Mouse (Mus musculus): ENCODE data around the gene Cpa2. TPM values are rescaled to one million over a fixed set of nuclear protein-coding genes. Genes with fewer than 3 reads are reported as not detected.

Gene Cpa2
- polyA plus RNA-seq, 1 experiment from 2014 or later: 8.4 TPM

GRCm38 (mm10) chr6:30526586-30527515 is 14.5 kb upstream of the Cpa2 start:
- DNase-seq (ENCODE audit: low spot score) (peak; percentile 50), ATAC-seq (ENCODE audit: low FRiP score) (peak; percentile 65; the same call in 1 of the 2 replicates)
- 11% methylated on average over 19 of the region's 19 CpGs for WGBS
- no peak overlapping the region for H3K4me3 ChIP-seq (replicated peaks; ENCODE audit: low read length)
- peak overlapping the region; percentile 12; the same call in 1 of the 2 replicates for H3K9ac ChIP-seq
- H3K27me3 ChIP-seq (ENCODE audit: control insufficient read depth, insufficient read depth, low read length): no peaks in the 10 kb centered on the region
- H3K4me1 ChIP-seq (replicated peaks; ENCODE audit: control insufficient read depth, insufficient read depth, low read length): peaks cover 11% of the 10 kb centered on the region; the same call in 1 of the 2 replicates
- H3K9me3 ChIP-seq (ENCODE audit: control insufficient read depth, low read length): no peaks in the 10 kb centered on the region
- peak overlapping the region; percentile 71 for H3K27ac ChIP-seq
- H3K4me2 ChIP-seq (replicated peaks): peak overlapping the region; percentile 43
- no peaks in the 10 kb centered on the region for H3K36me3 ChIP-seq (replicated peaks; ENCODE audit: control insufficient read depth, insufficient read depth)

- H3K27ac ChIP-seq: no peak overlapping the region
- no peak overlapping the region for H3K9ac ChIP-seq
- peaks cover 11% of the 10 kb centered on the region; the same call in 1 of the 2 replicates for H3K4me1 ChIP-seq (replicated peaks; ENCODE audit: control insufficient read depth, insufficient read depth, low read length)
- H3K4me3 ChIP-seq (replicated peaks; ENCODE audit: low read length): no peak overlapping the region
- no peaks in the 10 kb centered on the region for H3K36me3 ChIP-seq (replicated peaks; ENCODE audit: control insufficient read depth, insufficient read depth)
- DNase-seq (ENCODE audit: low spot score) (no peak), ATAC-seq (ENCODE audit: low FRiP score) (no peak)
- no peaks in the 10 kb centered on the region for H3K27me3 ChIP-seq (ENCODE audit: control insufficient read depth, insufficient read depth, low read length)
- H3K4me2 ChIP-seq (replicated peaks): no peak overlapping the region
- no peaks in the 10 kb centered on the region for H3K9me3 ChIP-seq (ENCODE audit: control insufficient read depth, low read length)
- WGBS: 76% methylated on average over 6 of the region's 6 CpGs
Measured at GRCm38 (mm10) chr6:30528800-30529199, 12.6 kb upstream of the Cpa2 start.

GRCm38 (mm10) chr6:30535340-30535739 is 6.0 kb upstream of the Cpa2 start:
- Histone ChIP-seq H3K36me3 (replicated peaks; ENCODE audit: control insufficient read depth, insufficient read depth) (no peaks in the 10 kb centered on the region), H3K4me1 (replicated peaks; ENCODE audit: control insufficient read depth, insufficient read depth, low read length) (no peaks in the 10 kb centered on the region), H3K27me3 (ENCODE audit: control insufficient read depth, insufficient read depth, low read length) (no peaks in the 10 kb centered on the region), H3K27ac (no peak overlapping the region), H3K4me3 (replicated peaks; ENCODE audit: low read length) (no peak overlapping the region), H3K4me2 (replicated peaks) (no peak overlapping the region), H3K9me3 (ENCODE audit: control insufficient read depth, low read length) (no peaks in the 10 kb centered on the region), H3K9ac (no peak overlapping the region)
- WGBS: 45% methylated on average over 3 of the region's 3 CpGs
- ATAC-seq (ENCODE audit: low FRiP score) (no peak), DNase-seq (ENCODE audit: low spot score) (no peak)

- Histone ChIP-seq H3K36me3 (replicated peaks; ENCODE audit: control insufficient read depth, insufficient read depth) (no peaks in the 10 kb centered on the region), H3K4me2 (replicated peaks) (no peak overlapping the region), H3K9ac (no peak overlapping the region), H3K27me3 (ENCODE audit: control insufficient read depth, insufficient read depth, low read length) (no peaks in the 10 kb centered on the region), H3K27ac (no peak overlapping the region), H3K4me1 (replicated peaks; ENCODE audit: control insufficient read depth, insufficient read depth, low read length) (no peaks in the 10 kb centered on the region), H3K4me3 (replicated peaks; ENCODE audit: low read length) (no peak overlapping the region), H3K9me3 (ENCODE audit: control insufficient read depth, low read length) (no peaks in the 10 kb centered on the region)
- DNase-seq (ENCODE audit: low spot score) (no peak), ATAC-seq (ENCODE audit: low FRiP score) (no peak)
- 69% methylated on average over 10 of the region's 10 CpGs for WGBS
Measured at GRCm38 (mm10) chr6:30538240-30538639, 3.1 kb upstream of the Cpa2 start.

- 85% methylated on average over 5 of the region's 5 CpGs for WGBS
- Histone ChIP-seq H3K9me3 (ENCODE audit: control insufficient read depth, low read length) (no peaks in the 10 kb centered on the region), H3K4me3 (replicated peaks; ENCODE audit: low read length) (no peak overlapping the region), H3K27me3 (ENCODE audit: control insufficient read depth, insufficient read depth, low read length) (no peaks in the 10 kb centered on the region), H3K4me1 (replicated peaks; ENCODE audit: control insufficient read depth, insufficient read depth, low read length) (no peaks in the 10 kb centered on the region), H3K4me2 (replicated peaks) (no peak overlapping the region), H3K27ac (no peak overlapping the region), H3K9ac (no peak overlapping the region), H3K36me3 (replicated peaks; ENCODE audit: control insufficient read depth, insufficient read depth) (no peaks in the 10 kb centered on the region)
- DNase-seq (ENCODE audit: low spot score) (no peak), ATAC-seq (ENCODE audit: low FRiP score) (no peak)
Measured at GRCm38 (mm10) chr6:30538800-30539199, 2.6 kb upstream of the Cpa2 start.

GRCm38 (mm10) chr6:30542277-30542676 is 895 bp downstream of the Cpa2 start:
- Histone ChIP-seq H3K9me3 (ENCODE audit: control insufficient read depth, low read length) (no peaks in the 10 kb centered on the region), H3K27ac (no peak overlapping the region), H3K27me3 (ENCODE audit: control insufficient read depth, insufficient read depth, low read length) (no peaks in the 10 kb centered on the region), H3K4me1 (replicated peaks; ENCODE audit: control insufficient read depth, insufficient read depth, low read length) (peaks cover 21% of the 10 kb centered on the region), H3K4me3 (replicated peaks; ENCODE audit: low read length) (no peak overlapping the region), H3K4me2 (replicated peaks) (no peak overlapping the region), H3K36me3 (replicated peaks; ENCODE audit: control insufficient read depth, insufficient read depth) (no peaks in the 10 kb centered on the region), H3K9ac (no peak overlapping the region)
- DNase-seq (ENCODE audit: low spot score) (no peak), ATAC-seq (ENCODE audit: low FRiP score) (no peak)
- WGBS: 83% methylated on average over 6 of the region's 6 CpGs

GRCm38 (mm10) chr6:30543077-30543476 is 1.7 kb downstream of the Cpa2 start:
- 53% methylated on average over 12 of the region's 12 CpGs for WGBS
- no peak overlapping the region for H3K27ac ChIP-seq
- no peak for DNase-seq (ENCODE audit: low spot score)

GRCm38 (mm10) chr6:30543851-30544250 is 2.5 kb downstream of the Cpa2 start:
- 46% methylated on average over 8 of the region's 8 CpGs for WGBS
- H3K36me3 ChIP-seq (replicated peaks; ENCODE audit: control insufficient read depth, insufficient read depth): no peaks in the 10 kb centered on the region
- DNase-seq (ENCODE audit: low spot score) (no peak), ATAC-seq (ENCODE audit: low FRiP score) (no peak)
- H3K9ac ChIP-seq: no peak overlapping the region
- H3K4me1 ChIP-seq (replicated peaks; ENCODE audit: control insufficient read depth, insufficient read depth, low read length): peaks cover 32% of the 10 kb centered on the region
- H3K9me3 ChIP-seq (ENCODE audit: control insufficient read depth, low read length): no peaks in the 10 kb centered on the region
- H3K4me3 ChIP-seq (replicated peaks; ENCODE audit: low read length): no peak overlapping the region
- H3K4me2 ChIP-seq (replicated peaks): no peak overlapping the region
- no peaks in the 10 kb centered on the region for H3K27me3 ChIP-seq (ENCODE audit: control insufficient read depth, insufficient read depth, low read length)
- H3K27ac ChIP-seq: no peak overlapping the region

More at GRCm38 (mm10) chr6:30543077-30543476, 1.7 kb downstream of the Cpa2 start:
- H3K27me3 ChIP-seq (ENCODE audit: control insufficient read depth, insufficient read depth, low read length): no peaks in the 10 kb centered on the region
- no peaks in the 10 kb centered on the region for H3K36me3 ChIP-seq (replicated peaks; ENCODE audit: control insufficient read depth, insufficient read depth)
- no peak overlapping the region for H3K4me2 ChIP-seq (replicated peaks)
- no peaks in the 10 kb centered on the region for H3K9me3 ChIP-seq (ENCODE audit: control insufficient read depth, low read length)
- H3K4me3 ChIP-seq (replicated peaks; ENCODE audit: low read length): no peak overlapping the region
- no peak overlapping the region for H3K9ac ChIP-seq
- H3K4me1 ChIP-seq (replicated peaks; ENCODE audit: control insufficient read depth, insufficient read depth, low read length): peaks cover 26% of the 10 kb centered on the region
- ATAC-seq (ENCODE audit: low FRiP score): no peak

- no peaks in the 10 kb centered on the region for H3K9me3 ChIP-seq (ENCODE audit: control insufficient read depth, low read length)
- no peaks in the 10 kb centered on the region for H3K36me3 ChIP-seq (replicated peaks; ENCODE audit: control insufficient read depth, insufficient read depth)
- no peaks in the 10 kb centered on the region for H3K27me3 ChIP-seq (ENCODE audit: control insufficient read depth, insufficient read depth, low read length)
- H3K4me2 ChIP-seq (replicated peaks): no peak overlapping the region
- no peak overlapping the region for H3K9ac ChIP-seq
- peak overlapping the region; percentile 94 for H3K27ac ChIP-seq
- 72% methylated on average over 7 of the region's 7 CpGs for WGBS
- ATAC-seq (ENCODE audit: low FRiP score) (no peak), DNase-seq (ENCODE audit: low spot score) (no peak)
- no peak overlapping the region for H3K4me3 ChIP-seq (replicated peaks; ENCODE audit: low read length)
- peaks cover 39% of the 10 kb centered on the region for H3K4me1 ChIP-seq (replicated peaks; ENCODE audit: control insufficient read depth, insufficient read depth, low read length)
Measured at GRCm38 (mm10) chr6:30545689-30546088, 4.3 kb downstream of the Cpa2 start.
